Mouse (Mus musculus): ENCODE data around the gene Tigd2.

Gene Tigd2

GRCm38 (mm10) chr6:59255909-59256308, 47.2 kb downstream of the Tigd2 start:
- no peak for DNase-seq (ENCODE audit: low spot score)
